Mouse (Mus musculus): Measurements from ENCODE around the gene Rbfox1. TPM values are rescaled to one million over a fixed set of nuclear protein-coding genes. Genes with fewer than 3 reads are reported as not detected.

The Rbfox1 gene
- polyA plus RNA-seq, 1 experiment = 98.9 TPM

DNA sequence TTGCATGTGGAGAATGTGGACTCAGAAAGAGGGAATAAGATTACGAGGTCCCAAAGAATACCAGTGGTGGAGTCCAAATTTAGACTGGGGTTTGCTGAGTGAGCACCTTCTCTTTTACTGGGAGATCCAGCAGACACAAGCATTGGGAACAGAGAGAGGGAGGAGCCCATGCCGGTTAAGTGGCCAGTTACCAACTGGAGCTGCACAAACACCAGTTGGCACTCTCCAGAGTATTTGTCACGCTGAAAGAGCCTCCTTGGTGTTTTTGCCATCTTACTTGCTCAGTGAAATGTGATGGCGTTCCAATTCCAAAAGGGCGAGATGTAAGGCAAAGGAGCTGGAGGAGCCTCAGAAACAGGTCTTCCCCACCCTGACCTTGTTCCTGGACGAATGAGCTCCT, 1190.6 kb downstream of the Rbfox1 start:
- DNase-seq (ENCODE audit: low read depth) = no peak

DNA sequence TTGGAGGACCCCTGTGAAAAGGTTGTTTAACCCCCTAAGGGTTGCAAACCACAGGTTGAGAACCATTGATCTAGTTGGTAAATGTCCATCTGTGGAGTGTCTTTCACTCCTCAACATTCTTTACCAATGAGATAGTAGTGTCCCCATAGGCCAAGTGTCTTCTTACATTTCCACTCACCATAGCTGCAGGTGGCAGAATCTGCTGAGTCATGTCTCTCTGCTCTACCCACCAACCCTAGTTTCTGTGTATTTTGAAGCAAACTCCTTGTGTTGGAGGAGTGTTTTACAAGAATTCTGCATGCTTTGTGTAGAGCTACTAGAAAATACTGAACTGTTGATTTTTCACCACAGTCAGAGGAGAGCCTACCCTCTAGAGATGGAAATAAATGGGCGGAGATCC, 1191.2 kb downstream of the Rbfox1 start:
- TF ChIP-seq POLR2A (IDR thresholded peaks at IDR 0.05; ENCODE audit: borderline replicate concordance, extremely low read depth, insufficient read depth, insufficient read length, poor library complexity, severe bottlenecking) = no peak
- TF ChIP-seq CTCF (IDR thresholded peaks at IDR 0.05; ENCODE audit: borderline replicate concordance, extremely low read depth, insufficient read depth, insufficient read length) = no peak

More for the DNA sequence above, 1190.6 kb downstream of the Rbfox1 start:
- TF ChIP-seq CTCF (IDR thresholded peaks at IDR 0.05; ENCODE audit: borderline replicate concordance, extremely low read depth, insufficient read depth, insufficient read length) = no peak
- TF ChIP-seq POLR2A (IDR thresholded peaks at IDR 0.05; ENCODE audit: borderline replicate concordance, extremely low read depth, insufficient read depth, insufficient read length, poor library complexity, severe bottlenecking) = no peak

DNA sequence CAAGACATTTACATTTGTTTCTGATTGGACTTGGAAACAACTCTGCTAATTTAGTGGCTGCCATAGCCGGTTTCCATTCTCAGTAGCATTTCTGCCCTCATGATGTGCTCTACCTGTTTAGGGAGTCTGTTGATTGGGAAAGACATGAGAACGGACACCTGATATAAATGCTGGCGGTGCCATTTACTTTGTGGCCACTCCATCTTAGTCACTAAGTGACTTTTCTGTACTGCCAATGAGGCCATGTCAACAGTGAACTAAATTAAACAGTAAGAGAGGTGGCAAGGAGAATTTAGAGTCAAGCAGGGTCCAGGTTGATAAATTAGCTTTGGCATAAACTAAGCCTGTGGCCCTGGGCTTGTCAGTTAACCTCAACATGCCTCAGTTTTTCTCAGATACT, 1191.6 kb downstream of the Rbfox1 start:
- DNase-seq (ENCODE audit: low read depth) = no peak
- no peak for TF ChIP-seq POLR2A (IDR thresholded peaks at IDR 0.05; ENCODE audit: borderline replicate concordance, extremely low read depth, insufficient read depth, insufficient read length, poor library complexity, severe bottlenecking)
- TF ChIP-seq CTCF (IDR thresholded peaks at IDR 0.05; ENCODE audit: borderline replicate concordance, extremely low read depth, insufficient read depth, insufficient read length) = no peak

More for the DNA sequence above, 1191.2 kb downstream of the Rbfox1 start:
- DNase-seq (ENCODE audit: low read depth) = no peak

DNA sequence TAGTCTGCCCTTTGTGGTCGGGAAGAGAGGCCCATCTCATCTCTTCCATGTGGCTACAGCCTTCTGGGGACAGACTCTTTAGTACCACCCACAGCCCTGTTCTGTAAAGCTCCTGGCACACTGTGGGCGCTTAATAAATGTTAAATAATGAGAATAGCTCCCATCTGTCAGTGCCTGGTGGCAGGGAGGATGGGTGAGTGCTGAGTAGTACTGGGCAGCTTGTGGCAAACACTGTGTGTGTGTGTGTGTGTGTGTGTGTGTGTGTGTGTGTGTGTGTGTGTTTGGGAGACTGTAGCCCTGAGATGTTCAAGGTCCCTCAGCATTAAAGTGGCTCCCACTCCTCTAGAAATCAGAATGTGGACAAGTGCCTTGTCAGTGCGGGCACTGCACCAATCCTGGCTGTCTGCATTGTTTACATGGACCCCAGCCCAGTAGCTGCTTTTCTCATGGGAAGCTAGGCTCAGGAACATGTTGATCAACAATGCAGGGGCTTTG, 1196.0 kb downstream of the Rbfox1 start:
- DNase-seq (ENCODE audit: low read depth) = peak; percentile 73

DNA sequence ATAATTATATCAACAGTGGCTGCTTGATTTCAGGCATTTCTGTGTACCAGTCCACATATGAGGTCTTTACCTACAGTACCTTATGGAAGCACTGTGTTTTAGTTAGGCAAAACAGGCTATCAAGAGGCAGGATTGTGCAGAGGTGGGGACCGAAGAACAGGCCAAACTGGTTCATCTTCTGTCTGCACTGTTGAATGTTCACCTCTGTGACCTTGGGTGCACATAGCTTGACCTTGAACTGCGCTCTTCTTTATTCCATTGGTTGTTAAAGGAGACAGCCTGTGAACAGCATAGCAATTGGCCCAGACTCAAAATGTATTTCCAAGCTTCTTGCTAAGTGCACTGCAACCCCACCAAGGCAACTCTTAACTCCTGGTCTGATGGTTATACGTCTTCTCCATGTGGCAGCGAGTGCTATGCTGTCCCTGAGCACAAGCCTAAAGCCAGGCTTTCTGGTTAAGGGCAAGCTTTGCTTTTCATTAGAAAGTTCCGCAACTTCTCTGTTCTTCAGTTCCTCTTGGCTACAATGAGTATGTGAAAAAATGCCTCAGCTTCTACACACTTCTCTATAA, 1196.6 kb downstream of the Rbfox1 start:
- DNase-seq (ENCODE audit: low read depth) = no peak
- TF ChIP-seq CTCF (IDR thresholded peaks at IDR 0.05; ENCODE audit: borderline replicate concordance, extremely low read depth, insufficient read depth, insufficient read length) = no peak
- TF ChIP-seq POLR2A (IDR thresholded peaks at IDR 0.05; ENCODE audit: borderline replicate concordance, extremely low read depth, insufficient read depth, insufficient read length, poor library complexity, severe bottlenecking) = no peak

More for the DNA sequence above, 1196.0 kb downstream of the Rbfox1 start:
- no peak for TF ChIP-seq POLR2A (IDR thresholded peaks at IDR 0.05; ENCODE audit: borderline replicate concordance, extremely low read depth, insufficient read depth, insufficient read length, poor library complexity, severe bottlenecking)
- no peak for TF ChIP-seq CTCF (IDR thresholded peaks at IDR 0.05; ENCODE audit: borderline replicate concordance, extremely low read depth, insufficient read depth, insufficient read length)

DNA sequence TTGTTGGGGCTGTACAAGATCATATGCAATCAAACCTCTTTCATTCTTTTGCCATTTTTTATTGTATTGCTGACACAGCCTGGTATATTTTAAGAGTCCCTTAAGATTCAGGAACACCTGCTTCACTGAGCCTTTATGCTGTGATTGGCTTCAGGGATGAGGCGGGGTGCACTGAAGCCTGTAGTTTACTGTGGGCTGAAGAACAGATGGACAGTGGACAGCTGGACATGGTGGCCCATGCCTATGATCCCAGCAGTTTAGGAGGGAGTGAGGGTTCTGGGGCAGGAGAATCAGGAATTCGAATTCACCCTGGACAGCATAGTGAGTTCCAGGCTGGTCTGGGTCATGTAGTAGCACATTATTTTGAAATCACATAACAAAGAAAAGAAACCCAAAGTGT, 1198.8 kb downstream of the Rbfox1 start:
- DNase-seq (ENCODE audit: low read depth) = no peak
- TF ChIP-seq CTCF (IDR thresholded peaks at IDR 0.05; ENCODE audit: borderline replicate concordance, extremely low read depth, insufficient read depth, insufficient read length) (no peak), POLR2A (IDR thresholded peaks at IDR 0.05; ENCODE audit: borderline replicate concordance, extremely low read depth, insufficient read depth, insufficient read length, poor library complexity, severe bottlenecking) (no peak)

DNA sequence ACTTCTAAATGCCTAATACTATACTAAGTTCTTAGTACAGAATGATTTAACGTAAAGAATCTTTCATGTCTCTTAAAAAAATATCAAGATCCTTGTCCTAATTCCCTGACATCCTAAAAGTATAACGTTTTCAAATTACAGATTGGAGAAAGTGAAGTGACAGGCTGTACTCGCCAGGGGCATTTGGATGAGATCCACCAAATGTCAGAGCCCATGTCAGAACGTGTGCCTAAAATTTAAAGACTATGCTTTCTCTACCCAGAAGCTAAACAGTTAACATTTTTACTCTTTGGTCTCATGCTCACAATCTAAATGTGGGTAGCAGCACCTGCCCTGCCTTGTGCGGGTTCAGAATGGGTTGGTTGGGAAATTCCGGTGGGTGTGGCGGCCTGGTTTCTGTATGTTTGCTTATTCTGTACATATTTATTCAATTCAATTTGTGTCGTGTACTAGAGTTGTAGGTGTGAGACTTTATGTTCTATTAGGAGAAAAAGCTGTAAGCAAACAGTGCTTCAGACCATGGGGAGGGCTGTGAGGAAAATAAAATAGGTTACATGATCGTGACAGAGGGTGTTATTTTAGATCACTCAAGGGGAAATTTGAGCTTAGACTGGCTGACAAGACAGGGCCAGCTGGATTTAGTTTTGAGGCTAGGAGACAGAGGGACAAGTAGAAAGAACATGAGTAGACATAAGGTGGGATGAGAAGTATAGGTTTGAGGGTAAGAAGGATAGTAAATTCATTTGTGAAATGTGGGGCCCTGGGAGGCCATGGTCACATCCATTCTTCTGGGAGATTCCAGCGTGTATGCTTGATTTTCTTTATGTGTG, 1203.7 kb downstream of the Rbfox1 start:
- TF ChIP-seq CTCF (IDR thresholded peaks at IDR 0.05; ENCODE audit: borderline replicate concordance, extremely low read depth, insufficient read depth, insufficient read length) (no peak), POLR2A (IDR thresholded peaks at IDR 0.05; ENCODE audit: borderline replicate concordance, extremely low read depth, insufficient read depth, insufficient read length, poor library complexity, severe bottlenecking) (no peak)
- peak; percentile 37 for DNase-seq (ENCODE audit: low read depth)

DNA sequence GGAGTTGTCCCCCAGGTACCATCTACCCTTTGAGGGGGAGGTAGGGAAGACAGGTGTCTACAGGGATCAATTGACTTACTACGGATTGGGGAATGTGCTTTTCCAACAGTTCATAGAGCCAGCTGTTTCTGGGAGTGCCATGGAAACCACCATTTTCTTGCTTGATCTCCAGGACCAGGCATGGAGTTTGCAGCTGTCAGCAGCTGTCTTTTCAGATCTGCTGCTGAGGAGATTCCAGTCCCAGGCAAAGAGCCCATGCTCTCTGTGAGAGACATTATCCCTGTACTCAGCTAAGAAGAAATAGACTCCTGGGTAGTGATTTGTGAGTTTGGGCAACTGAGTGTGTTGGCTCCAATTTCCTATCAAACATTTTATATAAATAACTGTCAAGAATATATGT, 1204.3 kb downstream of the Rbfox1 start:
- TF ChIP-seq CTCF (IDR thresholded peaks at IDR 0.05; ENCODE audit: borderline replicate concordance, extremely low read depth, insufficient read depth, insufficient read length) (no peak), POLR2A (IDR thresholded peaks at IDR 0.05; ENCODE audit: borderline replicate concordance, extremely low read depth, insufficient read depth, insufficient read length, poor library complexity, severe bottlenecking) (no peak)
- DNase-seq (ENCODE audit: low read depth) = no peak

DNA sequence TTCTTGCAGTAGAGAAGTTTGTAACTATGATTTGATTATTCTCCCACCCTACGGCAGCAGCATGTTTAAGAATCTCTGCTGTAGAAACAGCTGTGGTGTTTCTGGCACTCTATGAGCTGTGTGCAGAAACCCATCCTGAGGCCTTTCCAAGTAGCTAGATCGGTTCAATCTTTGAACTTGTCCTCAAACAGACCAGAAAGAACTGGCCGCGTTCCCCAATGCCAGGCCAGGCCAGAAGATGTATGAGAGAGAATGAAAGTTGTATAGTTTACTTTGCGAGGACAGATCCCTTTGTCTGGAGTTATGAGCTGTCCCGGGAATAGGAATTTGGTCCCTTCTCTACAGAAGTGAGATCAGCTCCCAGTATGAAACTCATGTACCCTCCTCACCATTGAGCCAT, 1205.0 kb downstream of the Rbfox1 start:
- no peak for TF ChIP-seq POLR2A (IDR thresholded peaks at IDR 0.05; ENCODE audit: borderline replicate concordance, extremely low read depth, insufficient read depth, insufficient read length, poor library complexity, severe bottlenecking)
- no peak for TF ChIP-seq CTCF (IDR thresholded peaks at IDR 0.05; ENCODE audit: borderline replicate concordance, extremely low read depth, insufficient read depth, insufficient read length)
- no peak for DNase-seq (ENCODE audit: low read depth)

DNA sequence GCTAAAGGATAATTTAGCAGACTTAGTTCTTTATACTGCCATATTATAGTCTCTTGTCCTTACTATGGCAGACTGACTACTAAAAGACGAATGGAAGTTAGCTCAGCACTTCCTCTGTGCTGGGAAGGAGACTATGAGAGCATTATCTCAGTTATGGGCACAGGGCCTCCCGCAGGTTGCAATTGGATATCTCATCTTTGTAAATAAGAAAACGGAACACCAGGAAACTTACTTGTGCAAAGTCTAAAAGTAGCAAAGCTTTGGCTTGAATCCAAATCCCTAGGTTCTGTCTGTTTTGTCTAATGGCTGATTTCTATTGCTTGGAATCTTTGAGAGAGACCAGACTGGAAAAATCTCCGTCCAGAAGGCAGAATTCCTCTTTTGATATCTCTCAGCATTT, 1207.7 kb downstream of the Rbfox1 start:
- TF ChIP-seq CTCF (IDR thresholded peaks at IDR 0.05; ENCODE audit: borderline replicate concordance, extremely low read depth, insufficient read depth, insufficient read length) (no peak), POLR2A (IDR thresholded peaks at IDR 0.05; ENCODE audit: borderline replicate concordance, extremely low read depth, insufficient read depth, insufficient read length, poor library complexity, severe bottlenecking) (no peak)
- DNase-seq (ENCODE audit: low read depth) = no peak

DNA sequence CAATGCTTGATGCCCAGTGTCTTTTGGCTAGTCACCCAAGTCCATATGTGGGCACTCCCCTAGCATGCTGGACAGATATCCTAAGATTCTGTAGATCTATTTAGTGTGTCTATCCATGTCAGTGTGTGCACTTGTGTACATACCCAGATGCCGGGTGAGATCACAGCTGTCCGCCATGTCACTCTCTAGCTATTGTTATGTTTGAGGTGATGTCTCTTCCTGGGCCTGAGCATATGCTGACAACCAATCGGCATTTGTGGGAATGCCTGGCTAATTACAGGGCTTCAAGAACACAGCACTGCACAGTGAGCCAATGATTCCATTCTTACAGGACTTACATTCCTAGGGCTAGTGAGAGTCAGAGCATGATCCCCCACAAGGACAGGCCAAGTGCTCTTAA, 1208.5 kb downstream of the Rbfox1 start:
- DNase-seq (ENCODE audit: low read depth) = no peak
- TF ChIP-seq POLR2A (IDR thresholded peaks at IDR 0.05; ENCODE audit: borderline replicate concordance, extremely low read depth, insufficient read depth, insufficient read length, poor library complexity, severe bottlenecking) = no peak
- TF ChIP-seq CTCF (IDR thresholded peaks at IDR 0.05; ENCODE audit: borderline replicate concordance, extremely low read depth, insufficient read depth, insufficient read length) = no peak

Data from brain, embryonic 14.5 days (tissue).